Mouse (Mus musculus) ES-E14 (cell line): ENCODE measurements around the gene Ak7.

Source experiments
- CHD2 ChIP-seq: IDR thresholded peaks from 2 replicates; pipeline ENCODE4 v1.6.1; 2014; ENCODE audit warnings: mild to moderate bottlenecking, low read depth, low read length, inconsistent platforms
- HCFC1 ChIP-seq: IDR thresholded peaks from 2 replicates; pipeline ENCODE4 v1.6.1; 2012; ENCODE audit warnings: low read length, inconsistent platforms, borderline replicate concordance; ENCODE audit not compliant: insufficient read depth
- MAFK ChIP-seq: IDR thresholded peaks from 2 replicates; pipeline ENCODE4 v1.6.1; 2014; ENCODE audit warnings: mild to moderate bottlenecking, low read depth, low read length, inconsistent platforms; ENCODE audit not compliant: insufficient read depth
- ZC3H11A ChIP-seq: IDR thresholded peaks from 2 replicates; pipeline ENCODE4 v1.6.1; 2012; ENCODE audit warnings: low read depth, mild to moderate bottlenecking, inconsistent platforms, low read length, borderline replicate concordance
- ZNF384 ChIP-seq: IDR thresholded peaks from 2 replicates; pipeline ENCODE4 v1.6.1; 2012; ENCODE audit warnings: low read depth, low read length, inconsistent platforms

GRCm38 (mm10) chr12:105733370-105734159, 27.8 kb downstream of the Ak7 start:
- TF ChIP-seq MAFK (no peak), HCFC1 (no peak), ZC3H11A (no peak), ZNF384 (no peak), CHD2 (no peak)
